In the genomic region with DNA sequence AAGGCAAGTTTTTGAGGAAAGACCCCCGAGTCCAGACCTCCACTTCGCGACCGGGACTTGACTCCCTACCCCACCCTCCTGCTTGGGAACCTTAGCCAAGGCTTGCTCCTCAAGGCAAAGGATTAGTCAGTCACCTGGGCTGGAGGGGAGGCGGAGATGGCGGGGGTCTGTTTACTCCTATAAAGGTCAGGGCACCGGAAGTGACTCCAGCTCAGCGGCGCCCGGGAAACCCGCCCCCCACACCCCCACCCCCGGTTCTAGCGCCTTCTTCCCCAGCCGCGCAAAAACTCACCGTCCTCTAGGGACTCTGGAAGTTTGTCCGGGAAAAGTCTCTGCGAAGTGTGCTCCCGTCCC, we compare ENCODE assay signal across 7 mouse cellular contexts. TPM values are rescaled to one million over a fixed set of nuclear protein-coding genes. Genes with fewer than 3 reads are reported as not detected.
DNase-seq lines count a peak whose midpoint lies in the region; ATAC-seq lines count a peak whose summit lies in the region.

No protein-coding gene starts in this region.

- H3K4me2 ChIP-seq in lung, embryonic 16.5 days (ENCODE audit: low read depth, low read length): peak overlapping the region; percentile 88
- peak overlapping the region; percentile 98 for H3K4me2 ChIP-seq in embryonic facial prominence, embryonic 15.5 days (replicated peaks)
- H3K4me2 ChIP-seq in limb, embryonic 11.5 days (ENCODE audit: low read depth, severe bottlenecking): peak overlapping the region; percentile 97

- H3K27ac ChIP-seq in lung, embryonic 16.5 days (ENCODE audit: low read length): peak overlapping the region; percentile 73
- 0 out of 2 replicates have a peak overlapping the region, but pooled peaks have one; percentile 22 for H3K27ac ChIP-seq in embryonic facial prominence, embryonic 15.5 days (replicated peaks)
- no peak overlapping the region for H3K27ac ChIP-seq in limb, embryonic 11.5 days (replicated peaks; ENCODE audit: low read depth, low read length)

- no peak for DNase-seq in lung, adult 18-20 months
- peak; percentile 54 for DNase-seq in limb, embryonic 11.5 days (ENCODE audit: low spot score)
- DNase-seq in retina, postnatal 1 day: peak; percentile 53
- no peak for DNase-seq in layer of hippocampus, postnatal 25 days (ENCODE audit: extremely low spot score in 1 of 2, low spot score in 1 of 2)
- no peak for DNase-seq in right cerebral cortex, adult 18-20 months

- H3K9me3 ChIP-seq in lung, embryonic 16.5 days (ENCODE audit: control insufficient read depth, low read length): no peaks in the 10 kb centered on the region
- no peaks in the 10 kb centered on the region for H3K9me3 ChIP-seq in embryonic facial prominence, embryonic 15.5 days (replicated peaks)
- H3K9me3 ChIP-seq in limb, embryonic 11.5 days (ENCODE audit: control insufficient read depth, low read length): no peaks in the 10 kb centered on the region

- H3K9ac ChIP-seq in lung, embryonic 16.5 days (ENCODE audit: low read length): peak overlapping the region; percentile 73
- peak overlapping the region; percentile 59 for H3K9ac ChIP-seq in embryonic facial prominence, embryonic 15.5 days
- peak overlapping the region; percentile 64 for H3K9ac ChIP-seq in limb, embryonic 11.5 days (ENCODE audit: low read length)

- 0 out of 2 replicates have a peak, but pooled peaks cover 2% of the 10 kb centered on the region for H3K36me3 ChIP-seq in lung, embryonic 16.5 days (ENCODE audit: control insufficient read depth, insufficient read depth, low read length)
- H3K36me3 ChIP-seq in embryonic facial prominence, embryonic 15.5 days: no peaks in the 10 kb centered on the region
- no peaks in the 10 kb centered on the region for H3K36me3 ChIP-seq in limb, embryonic 11.5 days (ENCODE audit: control insufficient read depth, insufficient read depth, low read length)

- WGBS in lung, embryonic 16.5 days: under 1% methylated on average over 19 of the region's 19 CpGs
- WGBS in embryonic facial prominence, embryonic 15.5 days: 1% methylated on average over 19 of the region's 19 CpGs
- WGBS in limb, embryonic 11.5 days: under 1% methylated on average over 19 of the region's 19 CpGs

- peak overlapping the region; percentile 77 for H3K4me3 ChIP-seq in lung, embryonic 16.5 days (ENCODE audit: low read length)
- H3K4me3 ChIP-seq in embryonic facial prominence, embryonic 15.5 days (replicated peaks): peak overlapping the region; percentile 70
- peak overlapping the region; percentile 58 for H3K4me3 ChIP-seq in limb, embryonic 11.5 days (ENCODE audit: low read depth, low read length)

- no peaks in the 10 kb centered on the region for H3K27me3 ChIP-seq in lung, embryonic 16.5 days (ENCODE audit: control insufficient read depth, insufficient read depth, low read depth, low read length)
- peaks cover 16% of the 10 kb centered on the region for H3K27me3 ChIP-seq in embryonic facial prominence, embryonic 15.5 days
- H3K27me3 ChIP-seq in limb, embryonic 11.5 days (ENCODE audit: control insufficient read depth, insufficient read depth, low read length): peaks cover 6% of the 10 kb centered on the region; the same call in 1 of the 2 replicates

- H3K4me1 ChIP-seq in lung, embryonic 16.5 days (replicated peaks; ENCODE audit: control insufficient read depth, insufficient read depth, low read length): peaks cover 35% of the 10 kb centered on the region
- H3K4me1 ChIP-seq in embryonic facial prominence, embryonic 15.5 days: peaks cover 32% of the 10 kb centered on the region
- peaks cover 29% of the 10 kb centered on the region for H3K4me1 ChIP-seq in limb, embryonic 11.5 days (ENCODE audit: control insufficient read depth, insufficient read depth, low read length)

- ATAC-seq in lung, embryonic 16.5 days (ENCODE audit: low read depth): no peak
- no peak for ATAC-seq in embryonic facial prominence, embryonic 15.5 days (ENCODE audit: insufficient number of reproducible peaks, low FRiP score, low TSS enrichment, low read depth)
- ATAC-seq in limb, embryonic 11.5 days (ENCODE audit: insufficient number of reproducible peaks, low FRiP score, low TSS enrichment, low read depth): no peak

RNA-seq across cellular contexts. Expression of gene Tcf7, which starts 0.4 kb away (rescaled TPM):
- polyA plus RNA-seq in lung, embryonic 16.5 days (2015; fragmentation: Nextera tagmentation; extraction: Ambion mirVana): 16.4 and 19.9 TPM in 2 replicates
- polyA plus RNA-seq in embryonic facial prominence, embryonic 15.5 days (2015; fragmentation: Nextera tagmentation; extraction: Ambion mirVana): 21.5 and 22.6 TPM in 2 replicates
- polyA plus RNA-seq in limb, embryonic 11.5 days (2014; fragmentation: Nextera tagmentation; extraction: Ambion mirVana): 19.4 and 20.8 TPM in 2 replicates
- total RNA-seq in layer of hippocampus, postnatal 25 days (2021): 1 to 10 TPM; 3.2 to 3.4 TPM

RNA-seq across cellular contexts. Expression of gene Skp1a, which starts 50.6 kb away (rescaled TPM):
- 812 and 833 TPM in 2 replicates for polyA plus RNA-seq in lung, embryonic 16.5 days (2015; fragmentation: Nextera tagmentation; extraction: Ambion mirVana)
- polyA plus RNA-seq in embryonic facial prominence, embryonic 15.5 days (2015; fragmentation: Nextera tagmentation; extraction: Ambion mirVana): 748 and 818 TPM in 2 replicates
- polyA plus RNA-seq in limb, embryonic 11.5 days (2014; fragmentation: Nextera tagmentation; extraction: Ambion mirVana): 915 and 1,008 TPM in 2 replicates
- 100 to 1,000 TPM; 448 to 507 TPM for total RNA-seq in layer of hippocampus, postnatal 25 days (2021)

Comparison
In these comparisons a context has a peak if more than half of its experiments do, and no peak if none do; other contexts are left out.
1. DNase-seq: peak in limb, embryonic 11.5 days (single experiment) and retina, postnatal 1 day (single experiment); none in lung, adult 18-20 months (0 of 2), layer of hippocampus, postnatal 25 days (0 of 2) and right cerebral cortex, adult 18-20 months (single experiment).
2. Peak in every context shown above with its lines, with median percentiles within 50 percentile points of each other: H3K4me2 ChIP-seq, H3K4me3 ChIP-seq and H3K9ac ChIP-seq.